Mouse (Mus musculus): ENCODE results near the gene Slc36a4.

Gene Slc36a4

DNA sequence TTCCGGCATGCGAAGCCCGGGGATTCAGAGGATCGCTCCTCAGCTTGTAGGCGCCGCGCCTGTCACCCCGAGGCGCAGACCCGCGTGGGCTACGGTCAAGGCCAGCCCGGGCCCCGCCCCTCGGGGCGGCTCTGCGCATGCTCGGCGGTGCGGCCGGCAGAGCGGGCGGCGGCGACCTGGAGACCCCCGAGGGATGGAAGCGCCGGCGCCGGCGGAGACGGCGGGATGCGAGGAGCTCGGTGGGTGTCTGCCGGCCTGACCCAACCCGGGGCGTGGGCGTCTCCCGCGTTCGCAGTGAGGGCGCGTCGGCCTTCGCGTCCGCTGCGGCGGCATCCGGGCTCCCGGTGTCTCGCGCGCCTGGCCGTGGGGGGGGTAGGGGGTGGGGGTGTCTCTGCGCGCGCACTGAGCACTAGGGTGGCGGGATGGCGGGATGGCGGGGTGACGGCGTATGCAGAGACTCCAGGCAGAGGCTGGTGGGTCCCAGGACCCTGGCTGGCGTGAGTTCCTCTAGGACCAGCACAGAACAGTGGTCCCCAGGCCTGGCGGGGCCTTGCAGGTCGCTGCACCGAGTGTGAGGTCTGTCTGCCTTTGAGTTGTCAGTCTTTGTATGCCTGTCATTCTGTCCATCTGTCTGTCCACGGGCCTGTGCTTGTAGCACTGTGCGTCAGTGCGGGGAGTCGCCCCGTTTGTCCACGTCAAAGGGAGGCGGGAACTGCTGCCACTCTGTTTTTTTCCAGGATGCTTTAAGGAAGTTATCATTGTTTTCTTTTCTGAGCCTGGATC, at the start of gene Slc36a4:
Gene Slc36a4 (plus strand): TSS at position 140 of the 783 bp plus-strand sequence.
- DNase-seq, result peak; percentile 99

DNA sequence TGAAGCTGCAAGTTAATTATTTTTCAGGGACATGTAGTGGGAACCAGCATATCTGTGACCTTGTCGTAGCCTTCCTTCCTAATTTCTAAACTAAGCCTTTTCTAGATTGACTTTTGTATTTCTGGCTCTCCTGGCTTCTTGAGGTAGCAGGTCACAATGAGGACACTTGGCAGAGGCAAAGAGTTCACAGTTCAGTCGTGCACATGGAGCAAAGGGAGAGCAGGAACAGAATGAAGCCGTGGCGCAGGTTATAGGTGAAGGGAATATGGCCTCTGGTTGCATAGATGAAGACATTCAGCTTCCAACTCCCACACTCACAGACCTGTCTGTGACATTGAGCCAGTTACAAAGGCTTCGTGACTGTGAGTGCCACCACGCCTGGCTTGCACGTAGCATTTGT, 44.9 kb upstream of the Slc36a4 start:
- DNase-seq, result peak; percentile 89

DNA sequence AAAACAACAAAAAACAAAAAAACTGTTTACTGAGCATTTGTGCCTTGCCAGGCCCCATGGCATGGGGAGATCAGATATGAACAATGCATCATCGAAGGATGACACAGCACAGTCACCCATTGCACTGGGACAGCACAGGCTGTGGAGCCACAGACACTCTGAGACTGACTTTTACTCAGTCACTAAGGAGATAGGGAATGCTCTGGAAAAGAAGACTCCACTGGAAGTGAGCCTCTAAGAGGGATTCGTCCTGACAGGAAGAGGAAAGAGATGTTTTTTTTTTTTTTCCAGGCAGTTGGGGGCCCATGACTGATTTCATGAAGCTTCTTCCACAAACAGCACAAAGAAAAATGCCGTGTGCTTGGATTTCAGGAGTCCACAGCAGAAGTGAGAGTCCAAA, 40.1 kb upstream of the Slc36a4 start:
- peak; percentile 62 for DNase-seq

DNA sequence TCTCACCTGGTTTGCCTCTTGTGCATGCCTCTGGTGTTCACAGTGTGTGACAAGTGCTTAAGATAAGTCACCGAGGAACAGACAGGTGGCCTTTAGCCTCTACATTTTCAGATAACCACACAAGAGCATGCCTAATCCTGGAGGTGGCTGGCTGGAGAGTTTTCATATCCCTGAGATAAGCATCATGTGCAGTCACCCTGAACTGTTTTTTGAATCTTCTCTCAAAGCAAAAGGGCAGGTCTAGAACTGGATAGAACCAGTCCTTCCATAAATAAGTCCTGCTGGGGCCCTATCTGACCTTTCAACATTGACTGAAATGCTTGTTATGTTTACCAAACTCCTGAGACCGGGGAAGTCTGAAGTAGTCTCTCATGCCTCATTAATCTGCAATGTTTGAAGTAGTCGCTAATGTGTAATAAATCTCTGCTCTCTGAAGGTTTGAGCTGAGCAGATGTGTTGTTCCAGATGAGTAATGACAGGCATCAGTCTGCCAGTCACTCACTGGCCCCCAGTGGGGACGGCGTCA, 39.5 kb upstream of the Slc36a4 start:
- peak; percentile 62 for DNase-seq

DNA sequence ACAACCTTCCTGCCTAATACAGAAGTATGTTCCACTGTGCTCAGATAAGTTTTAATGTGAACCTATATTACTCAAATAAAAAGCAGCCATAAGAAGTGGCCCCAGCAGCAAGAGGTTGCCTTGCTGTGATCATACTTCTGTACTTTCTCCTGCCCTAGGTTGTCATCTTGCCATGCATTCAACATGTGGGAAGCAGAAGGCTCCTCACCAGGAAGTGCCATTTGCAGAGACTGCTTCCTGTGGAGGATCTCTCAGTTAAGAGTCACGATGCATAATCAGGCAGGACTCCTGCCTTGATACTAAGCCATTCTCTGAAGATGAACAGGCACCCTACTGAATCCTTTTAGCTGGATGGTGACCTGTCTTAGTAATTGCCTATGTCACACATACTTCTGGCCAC, 37.3 kb upstream of the Slc36a4 start:
- DNase-seq, result peak; percentile 77

DNA sequence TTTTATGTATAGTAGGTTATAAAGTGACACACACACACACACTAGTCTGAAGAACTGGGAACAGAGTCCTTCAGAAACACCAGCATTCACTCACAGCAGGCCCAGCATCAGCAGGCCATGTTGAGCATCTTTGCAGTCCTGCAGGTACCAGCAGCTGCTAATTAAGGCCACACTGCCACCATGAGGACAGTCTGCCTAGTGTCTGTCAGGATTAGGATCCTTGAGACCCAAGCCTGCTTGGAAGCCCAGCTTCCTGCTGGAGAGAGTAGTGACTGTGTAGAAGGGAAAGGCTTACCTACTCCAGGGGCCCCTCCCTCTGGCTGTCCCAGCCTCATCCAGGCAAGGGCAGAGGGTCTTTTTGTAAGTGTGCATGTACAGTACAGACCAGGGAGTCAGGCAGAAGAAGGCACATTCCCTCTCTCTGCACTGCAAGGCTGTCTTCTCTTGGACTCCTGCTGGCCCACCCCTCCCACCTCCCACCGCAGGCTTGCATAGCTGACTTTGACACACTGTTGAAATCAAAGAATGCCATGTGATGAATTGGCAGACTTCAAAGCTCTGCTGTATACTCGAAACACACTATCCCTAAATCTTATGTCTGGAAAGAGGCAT, 27.6 kb upstream of the Slc36a4 start:
- DNase-seq, result peak; percentile 93

DNA sequence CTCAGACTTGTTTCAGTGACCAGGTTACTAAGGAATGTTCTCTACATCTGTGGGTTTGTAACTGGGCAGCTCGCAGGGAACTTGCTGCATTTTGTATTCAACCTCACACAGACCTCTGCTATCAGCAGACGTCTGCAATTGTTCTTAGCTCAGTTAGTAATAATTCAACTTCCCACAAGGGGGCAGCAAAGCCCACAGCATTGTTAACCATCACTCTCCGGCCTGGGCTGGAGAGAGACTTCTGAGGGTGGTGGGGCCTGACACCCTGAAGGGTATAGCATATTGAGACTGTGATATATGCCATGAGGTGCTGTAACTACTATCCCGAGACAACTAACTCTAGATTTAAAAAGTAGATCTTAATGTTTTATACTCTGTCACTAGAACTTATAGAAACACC, 24.3 kb upstream of the Slc36a4 start:
- DNase-seq, result peak; percentile 83

DNA sequence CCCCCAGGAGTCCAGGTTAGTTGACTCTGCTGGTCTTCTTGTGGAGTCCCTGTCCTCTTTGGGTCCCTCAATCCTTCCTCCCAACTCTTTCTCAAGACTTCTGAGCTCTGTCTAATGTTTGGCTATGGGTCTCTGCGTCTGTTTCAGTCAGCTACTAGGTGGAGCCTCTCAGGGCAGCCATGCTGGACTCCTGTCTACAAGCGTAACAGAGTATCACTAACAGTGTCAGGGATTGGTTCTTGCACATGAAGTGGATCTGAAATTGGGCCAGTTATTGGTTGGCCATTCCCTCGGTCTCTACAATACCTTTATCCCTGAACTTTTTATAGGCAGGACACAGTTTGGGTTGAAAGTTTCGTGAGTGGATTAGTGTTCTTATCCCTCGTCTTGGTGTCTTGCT, 22.2 kb upstream of the Slc36a4 start:
- DNase-seq, result peak; percentile 54

DNA sequence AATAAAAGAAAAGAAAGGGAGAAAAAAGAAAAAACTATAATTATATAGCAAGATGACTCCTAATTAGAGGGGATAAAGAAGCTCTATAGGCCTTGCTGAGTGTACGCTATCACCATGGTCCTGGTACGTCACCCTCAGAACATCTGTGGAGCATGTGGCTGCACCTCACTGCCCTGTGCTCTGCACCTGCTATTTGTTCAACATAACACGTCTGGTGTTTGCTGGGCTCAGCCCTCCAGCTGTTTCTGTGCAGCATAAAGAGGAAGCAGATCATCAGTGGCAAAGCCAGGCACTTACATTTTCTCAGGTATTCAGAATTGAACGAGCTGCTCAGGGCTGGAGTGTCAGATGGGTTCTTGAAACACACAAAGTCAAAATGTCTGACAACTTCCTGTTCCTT, 15.7 kb upstream of the Slc36a4 start:
- DNase-seq, result peak; percentile 56

DNA sequence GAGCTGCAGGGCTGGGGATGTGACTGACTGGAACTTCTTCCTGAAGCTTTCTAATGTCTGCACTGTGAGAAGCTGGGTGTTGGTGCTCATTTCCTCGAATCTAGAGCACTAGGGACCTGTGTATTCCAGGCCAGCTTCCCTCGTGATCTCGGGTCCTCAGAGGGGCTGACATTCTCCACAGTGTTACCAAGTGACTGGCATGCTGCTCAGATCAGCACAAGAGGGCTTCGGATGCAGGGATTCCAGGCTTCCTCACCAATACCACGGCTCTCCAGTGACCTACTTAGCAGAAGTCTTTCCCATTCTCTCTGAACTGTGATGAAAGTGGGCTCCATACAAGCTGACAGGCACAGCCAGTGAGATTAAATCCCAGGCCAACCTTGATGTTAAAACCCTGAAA, 14.5 kb upstream of the Slc36a4 start:
- DNase-seq, result peak; percentile 68

DNA sequence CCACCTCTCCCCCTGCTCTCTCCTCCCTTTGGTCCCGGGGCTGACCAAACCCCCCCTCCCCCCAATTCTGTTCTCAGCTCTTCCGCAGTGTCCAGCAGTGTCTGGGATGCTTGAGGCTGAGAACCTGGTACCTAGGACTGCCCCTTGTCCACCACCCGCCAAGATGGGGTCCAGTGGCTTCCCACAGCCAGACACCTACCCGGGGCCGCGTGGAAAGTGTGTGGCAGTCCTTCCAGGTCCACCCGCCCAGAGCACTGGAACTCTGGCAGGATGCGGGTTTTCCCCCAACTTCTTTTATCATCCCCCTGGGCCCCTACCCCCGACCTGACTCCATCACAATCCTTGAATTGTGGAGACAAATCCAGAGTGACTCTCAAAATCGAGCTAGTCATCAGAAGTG, 3.8 kb upstream of the Slc36a4 start:
- peak; percentile 86 for DNase-seq

DNA sequence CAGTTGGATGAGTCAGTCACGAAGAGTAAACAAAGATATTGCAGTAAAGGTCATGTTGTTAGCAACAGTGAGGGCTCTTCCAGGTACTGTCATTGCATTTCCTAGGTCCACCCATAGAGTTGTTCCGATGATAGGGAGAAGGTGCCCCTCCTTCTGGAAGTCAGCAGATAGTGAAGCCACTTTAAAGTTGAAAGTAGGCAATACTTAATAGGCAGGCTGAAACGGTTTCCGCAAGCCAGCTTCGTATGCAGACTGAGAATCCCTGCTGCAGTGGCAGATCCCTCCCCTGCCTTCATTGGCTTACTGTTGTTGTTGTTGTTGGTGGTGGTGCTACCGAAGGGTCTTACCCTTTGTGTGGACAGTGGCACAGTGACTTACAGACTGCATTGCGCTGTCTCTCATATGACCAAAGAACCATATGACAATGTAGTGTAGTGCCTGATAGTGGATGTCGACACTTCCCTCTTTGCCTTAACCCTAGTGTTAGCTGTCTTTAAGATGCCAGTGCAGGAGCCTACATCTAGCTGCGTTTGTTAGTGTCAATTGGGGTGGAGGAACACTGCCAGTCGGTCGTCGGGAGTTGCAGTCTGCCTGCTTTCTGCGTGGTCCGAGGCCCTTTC, 449 bp upstream of the Slc36a4 start:
- DNase-seq, result no peak

DNA sequence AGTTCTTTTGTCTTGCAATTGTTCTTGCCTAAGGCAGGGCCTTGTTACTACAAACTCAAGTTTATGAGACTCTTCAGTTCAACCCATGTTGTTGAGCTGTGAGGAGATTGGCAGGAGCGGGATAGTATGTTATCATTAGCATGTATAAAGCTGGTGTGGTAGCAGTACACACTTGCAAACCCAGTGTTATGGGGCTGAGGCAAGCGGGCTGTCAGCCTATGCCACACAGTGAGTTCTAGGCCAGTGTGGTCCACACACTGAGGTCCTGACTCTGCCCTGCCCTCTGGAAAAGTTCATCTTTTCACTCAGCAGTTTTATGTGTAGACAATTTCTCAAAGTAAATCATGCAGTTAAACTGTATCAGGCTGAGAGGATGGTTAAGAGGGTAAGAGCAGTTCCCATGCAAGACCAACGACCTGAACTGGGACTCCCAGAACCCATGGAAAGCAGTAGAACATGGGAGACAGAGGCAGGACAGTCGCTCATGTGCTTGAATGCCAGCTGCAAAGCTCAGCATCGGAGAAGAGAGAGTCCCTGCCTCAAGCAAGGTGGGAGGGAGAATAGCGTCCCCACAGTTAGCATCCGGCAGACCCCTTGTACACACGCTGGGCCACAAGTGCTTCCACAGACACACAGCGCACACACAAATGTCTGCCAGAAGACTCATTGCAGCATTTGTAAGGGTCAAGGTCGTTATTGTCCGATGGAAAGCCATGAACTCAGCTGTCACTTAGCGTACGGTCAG, 1.5 kb downstream of the Slc36a4 start:
- DNase-seq, result peak; percentile 80

DNA sequence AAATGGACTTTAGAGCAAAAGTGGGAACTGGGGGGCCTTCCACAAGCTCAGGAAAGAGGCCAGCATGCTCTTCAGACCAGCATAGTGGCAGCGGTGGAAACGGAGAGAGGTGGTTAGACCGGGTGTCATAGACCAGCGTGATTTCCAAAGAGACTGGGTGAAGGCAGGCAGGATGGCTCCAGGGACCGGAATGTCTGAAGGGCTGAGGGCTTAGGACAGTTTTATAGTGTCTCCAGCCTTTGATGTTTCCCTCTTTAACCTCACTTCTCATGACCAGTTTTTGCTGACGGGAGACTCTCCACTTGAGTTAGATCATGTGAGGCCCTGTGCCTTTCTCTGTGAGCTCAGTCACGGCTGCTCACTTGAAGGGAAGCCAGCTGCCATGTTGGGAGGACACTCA, 2.1 kb downstream of the Slc36a4 start:
- DNase-seq, result peak; percentile 83

DNA sequence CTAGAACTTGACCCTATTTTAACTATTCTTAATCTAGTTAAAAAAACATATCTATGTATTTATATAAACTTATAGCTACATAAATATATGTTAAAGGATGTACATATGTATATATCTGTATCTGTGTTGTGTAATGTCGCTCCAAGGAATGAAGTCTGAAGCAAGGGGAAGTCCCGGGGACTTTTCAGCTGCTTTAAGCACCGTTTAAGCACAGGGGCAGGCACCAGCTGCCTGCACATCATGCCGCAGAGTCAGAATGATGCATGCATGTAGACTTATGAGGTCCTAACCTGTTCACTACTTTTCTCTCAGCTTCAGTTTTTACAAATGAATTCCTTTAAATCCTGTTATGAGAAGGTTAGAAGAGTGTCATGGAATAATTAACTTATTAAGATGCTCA, 5.3 kb downstream of the Slc36a4 start:
- peak; percentile 50 for DNase-seq

DNA sequence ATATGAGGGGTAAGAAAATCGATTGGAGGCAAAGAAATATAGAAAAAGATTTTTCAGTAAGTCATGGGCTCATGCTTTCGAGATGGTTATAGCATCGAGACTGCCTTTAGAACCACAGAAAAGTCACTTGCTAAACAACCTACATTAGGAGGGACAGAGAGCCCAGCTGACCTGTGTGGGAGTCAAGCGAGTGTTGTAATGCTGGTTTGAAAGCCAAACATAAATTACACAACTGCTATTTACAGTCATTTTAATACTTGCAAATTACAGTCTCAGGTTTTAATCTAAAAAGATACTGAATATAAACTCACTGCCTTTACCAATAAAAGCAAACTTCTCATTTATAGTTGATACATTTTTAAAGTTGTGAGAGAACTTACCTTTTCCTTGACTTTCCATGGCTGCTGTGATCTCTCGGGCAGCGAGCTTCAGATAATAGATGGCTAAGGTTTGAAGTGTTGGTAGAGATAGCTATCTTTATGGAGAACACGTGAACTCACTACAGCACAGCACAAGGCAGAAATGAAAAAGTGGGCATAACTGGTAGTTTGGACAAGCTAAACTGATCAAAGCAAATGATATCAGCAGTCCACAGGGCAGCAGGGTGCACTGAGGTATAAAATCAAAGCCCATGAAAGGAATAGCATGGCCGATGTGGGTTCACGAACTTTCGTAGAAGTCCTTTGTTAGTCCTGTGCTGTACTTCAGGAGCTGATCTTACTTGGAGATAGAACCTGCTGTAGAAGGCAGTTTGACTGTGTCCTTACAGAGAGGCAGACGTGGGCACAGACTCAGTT, 5.9 kb downstream of the Slc36a4 start:
- peak; percentile 75 for DNase-seq

DNA sequence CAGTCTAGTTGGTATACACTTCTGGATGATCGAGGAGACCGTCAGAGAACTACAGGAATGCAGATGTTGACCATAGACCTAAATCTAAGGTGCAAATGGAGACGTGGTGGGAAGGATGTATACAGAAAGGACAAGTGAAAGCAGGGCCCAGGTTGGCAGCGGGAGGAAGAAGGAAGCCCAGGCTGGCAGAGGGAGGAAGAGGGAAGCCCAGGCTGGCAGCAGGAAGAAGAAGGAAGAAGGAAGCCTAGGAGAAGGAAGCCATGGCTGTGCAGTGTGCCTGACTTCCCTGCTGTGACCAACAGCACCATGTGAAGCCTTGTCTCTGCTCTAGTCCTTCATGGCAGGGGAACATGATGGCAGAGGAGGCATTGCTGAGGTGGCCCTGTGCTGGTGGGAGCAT, 7.8 kb downstream of the Slc36a4 start:
- peak; percentile 80 for DNase-seq

DNA sequence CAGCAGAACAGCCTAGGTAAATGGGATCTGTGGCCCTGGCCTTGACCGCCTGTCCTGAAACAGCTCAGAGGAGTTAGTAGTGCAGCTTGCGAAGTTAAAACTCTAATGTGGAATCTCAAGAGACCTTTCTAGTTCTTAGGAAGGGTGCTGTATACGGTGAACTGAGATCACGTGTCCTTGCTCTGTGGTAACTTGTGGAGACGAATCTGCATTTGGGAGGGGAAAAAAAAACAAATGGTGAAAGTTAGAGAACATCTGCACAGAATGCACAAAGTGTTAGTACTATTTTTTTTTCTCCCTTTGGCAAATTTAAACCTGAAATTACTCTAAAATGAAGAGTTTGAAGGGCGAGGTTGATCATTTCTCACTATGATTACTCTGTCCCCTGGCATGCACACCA, 8.8 kb downstream of the Slc36a4 start:
- no peak for DNase-seq

DNA sequence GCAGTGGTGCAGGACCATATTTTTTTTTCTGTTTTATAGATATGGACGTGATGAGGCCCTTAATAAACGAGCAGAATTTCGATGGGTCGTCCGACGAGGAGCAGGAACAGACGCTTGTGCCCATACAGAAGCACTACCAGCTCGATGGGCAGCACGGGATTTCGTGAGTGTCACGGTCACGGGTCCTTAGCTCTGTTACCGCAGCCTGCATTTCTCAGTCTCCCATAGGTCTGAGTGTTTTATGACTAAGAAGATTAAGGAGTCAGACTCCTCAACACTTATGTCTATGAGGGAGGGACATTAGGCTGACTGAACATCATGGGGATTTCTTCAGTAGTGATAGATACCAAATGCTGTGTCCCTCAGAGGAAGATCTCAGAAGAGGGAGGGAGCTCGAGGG, 10.1 kb downstream of the Slc36a4 start:
- DNase-seq, result peak; percentile 43

DNA sequence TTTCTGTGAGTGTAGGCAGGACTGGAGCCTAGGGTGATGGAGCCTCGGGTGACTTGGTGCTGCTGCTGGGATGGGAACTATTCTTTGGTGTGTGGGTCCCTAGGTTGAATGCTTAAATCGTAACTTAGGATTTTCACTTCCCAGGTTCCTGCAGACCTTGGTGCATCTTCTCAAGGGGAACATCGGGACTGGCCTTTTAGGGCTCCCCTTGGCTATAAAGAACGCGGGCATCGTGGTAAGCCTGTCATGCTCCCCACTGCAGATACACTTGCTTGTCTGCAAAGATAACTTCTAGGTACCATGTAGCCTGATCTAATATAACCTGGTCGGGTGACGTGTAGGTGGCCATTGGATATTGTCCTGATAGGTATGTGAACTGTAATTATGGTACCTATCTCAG, 11.0 kb downstream of the Slc36a4 start:
- peak; percentile 64 for DNase-seq

DNA sequence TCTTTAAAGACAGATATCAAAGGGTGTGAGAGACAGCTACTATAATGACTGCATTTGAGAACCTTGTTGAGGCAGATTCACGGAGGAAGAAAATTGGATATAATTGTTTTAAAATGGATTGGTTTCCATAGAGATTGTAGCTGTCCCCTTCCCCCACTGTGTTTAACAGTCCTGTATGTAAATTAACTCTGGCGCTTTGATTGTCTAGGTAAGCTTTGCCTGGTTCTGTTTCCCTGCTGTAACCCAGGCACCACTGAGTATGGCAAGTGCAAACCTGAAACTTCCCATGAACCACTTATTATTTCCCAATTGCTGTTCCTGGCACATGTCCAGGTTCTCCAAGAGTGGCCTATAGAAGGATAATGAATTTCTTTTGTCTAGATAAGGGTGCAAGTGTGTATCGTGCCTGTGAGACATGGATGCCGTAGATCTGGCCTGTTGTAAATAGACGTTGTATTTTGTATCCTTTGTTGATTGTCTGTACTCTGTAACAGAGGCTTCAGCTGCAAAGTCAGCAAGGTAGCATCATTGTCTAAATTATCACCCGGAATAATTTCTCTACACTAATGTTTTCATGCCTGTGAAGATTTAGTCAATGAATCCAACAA, 11.8 kb downstream of the Slc36a4 start:
- peak; percentile 29 for DNase-seq

DNA sequence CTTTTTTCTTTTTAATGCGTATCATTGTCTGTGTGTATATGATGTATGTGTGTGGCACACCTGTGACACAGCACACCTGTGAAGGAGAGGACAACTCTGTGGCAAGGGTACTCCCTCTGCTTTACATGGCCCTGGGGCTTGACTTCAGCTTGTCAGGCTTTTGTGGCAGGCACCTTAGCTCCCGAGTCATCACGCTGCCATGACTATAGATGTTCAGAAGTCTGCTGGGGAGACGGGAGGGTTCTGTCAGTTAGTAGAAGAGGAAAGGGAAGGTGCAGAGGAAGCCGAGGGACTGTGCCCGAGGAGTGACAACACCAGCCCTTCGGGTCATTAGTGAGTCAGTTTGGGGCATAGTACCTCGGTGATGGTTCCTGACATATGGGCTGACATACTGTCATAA, 13.0 kb downstream of the Slc36a4 start:
- peak; percentile 55 for DNase-seq

Measured in heart, adult 11 months (tissue).